Mouse (Mus musculus): Measurements from ENCODE around the gene Sectm1b. TPM values are rescaled to one million over a fixed set of nuclear protein-coding genes. Genes with fewer than 3 reads are reported as not detected.

The Sectm1b gene
- polyA plus RNA-seq, 1 experiment from 2014 or later = 166 TPM

GRCm38 (mm10) chr11:121089756-121090546 is 26.6 kb upstream of the Sectm1b start:
- TF ChIP-seq CTCF (IDR thresholded peaks at IDR 0.05; ENCODE audit: low read depth) = no peak
- Histone ChIP-seq H3K9me3 (ENCODE audit: control insufficient read depth) (no peaks in the 10 kb centered on the region), H3K4me2 (replicated peaks; ENCODE audit: low read depth) (peak overlapping the region; percentile 44), H3K9ac (ENCODE audit: low read depth, low read length) (no peak overlapping the region), H3K27me3 (replicated peaks; ENCODE audit: control insufficient read depth, insufficient read depth, low read length) (no peaks in the 10 kb centered on the region), H3K36me3 (ENCODE audit: control insufficient read depth, insufficient read depth) (no peaks in the 10 kb centered on the region), H3K4me1 (replicated peaks; ENCODE audit: control insufficient read depth, insufficient read depth, low read length) (no peaks in the 10 kb centered on the region; the same call in 1 of the 2 replicates), H3K27ac (ENCODE audit: low read depth, low read length) (peak overlapping the region; percentile 74), H3K4me3 (ENCODE audit: low read depth, low read length) (no peak overlapping the region)
- WGBS = 40% methylated on average over 2 of the region's 2 CpGs
- ATAC-seq = no peak; the same call in 1 of the 2 replicates

- no peak overlapping the region for H3K4me3 ChIP-seq (ENCODE audit: low read depth, low read length)
- no peak overlapping the region for H3K9ac ChIP-seq (ENCODE audit: low read depth, low read length)
- no peak overlapping the region for H3K4me2 ChIP-seq (replicated peaks; ENCODE audit: low read depth)
- 39% methylated on average over 6 of the region's 6 CpGs for WGBS
- no peaks in the 10 kb centered on the region for H3K36me3 ChIP-seq (ENCODE audit: control insufficient read depth, insufficient read depth)
- H3K27ac ChIP-seq (ENCODE audit: low read depth, low read length) = peak overlapping the region; percentile 74
- H3K9me3 ChIP-seq (ENCODE audit: control insufficient read depth) = no peaks in the 10 kb centered on the region
- no peak for TF ChIP-seq CTCF (IDR thresholded peaks at IDR 0.05; ENCODE audit: low read depth)
- no peaks in the 10 kb centered on the region for H3K27me3 ChIP-seq (replicated peaks; ENCODE audit: control insufficient read depth, insufficient read depth, low read length)
- ATAC-seq = no peak
- no peaks in the 10 kb centered on the region; the same call in 1 of the 2 replicates for H3K4me1 ChIP-seq (replicated peaks; ENCODE audit: control insufficient read depth, insufficient read depth, low read length)
Observed at GRCm38 (mm10) chr11:121088997-121089396, 25.6 kb upstream of the Sectm1b start.

- H3K9me3 ChIP-seq (ENCODE audit: control insufficient read depth) = no peaks in the 10 kb centered on the region
- no peaks in the 10 kb centered on the region for H3K36me3 ChIP-seq (ENCODE audit: control insufficient read depth, insufficient read depth)
- H3K4me2 ChIP-seq (replicated peaks; ENCODE audit: low read depth) = peak overlapping the region; percentile 33
- TF ChIP-seq CTCF (IDR thresholded peaks at IDR 0.05; ENCODE audit: low read depth) = no peak
- peak; percentile 80 for ATAC-seq
- no peak overlapping the region for H3K4me3 ChIP-seq (ENCODE audit: low read depth, low read length)
- peak overlapping the region; percentile 86 for H3K27ac ChIP-seq (ENCODE audit: low read depth, low read length)
- 0 out of 2 replicates have a peak overlapping the region, but pooled peaks have one; percentile 8 for H3K9ac ChIP-seq (ENCODE audit: low read depth, low read length)
- peaks cover 9% of the 10 kb centered on the region; the same call in 1 of the 2 replicates for H3K4me1 ChIP-seq (replicated peaks; ENCODE audit: control insufficient read depth, insufficient read depth, low read length)
- H3K27me3 ChIP-seq (replicated peaks; ENCODE audit: control insufficient read depth, insufficient read depth, low read length) = no peaks in the 10 kb centered on the region
- WGBS = 31% methylated on average over 4 of the region's 4 CpGs
Observed at GRCm38 (mm10) chr11:121086296-121086695, 22.9 kb upstream of the Sectm1b start.

GRCm38 (mm10) chr11:121085181-121085580 is 21.8 kb upstream of the Sectm1b start:
- no peak for TF ChIP-seq CTCF (IDR thresholded peaks at IDR 0.05; ENCODE audit: low read depth)
- H3K9ac ChIP-seq (ENCODE audit: low read depth, low read length) = 0 out of 2 replicates have a peak overlapping the region, but pooled peaks have one; percentile 8
- ATAC-seq = peak; percentile 55

GRCm38 (mm10) chr11:121082857-121083500 is 19.6 kb upstream of the Sectm1b start:
- 35% methylated on average over 6 of the region's 6 CpGs for WGBS

More at GRCm38 (mm10) chr11:121085181-121085580, 21.8 kb upstream of the Sectm1b start:
- H3K36me3 ChIP-seq (ENCODE audit: control insufficient read depth, insufficient read depth) = no peaks in the 10 kb centered on the region
- WGBS = 27% methylated on average over 5 of the region's 5 CpGs
- no peaks in the 10 kb centered on the region for H3K9me3 ChIP-seq (ENCODE audit: control insufficient read depth)
- H3K4me2 ChIP-seq (replicated peaks; ENCODE audit: low read depth) = peak overlapping the region; percentile 33
- no peaks in the 10 kb centered on the region for H3K27me3 ChIP-seq (replicated peaks; ENCODE audit: control insufficient read depth, insufficient read depth, low read length)
- no peak overlapping the region for H3K4me3 ChIP-seq (ENCODE audit: low read depth, low read length)
- H3K4me1 ChIP-seq (replicated peaks; ENCODE audit: control insufficient read depth, insufficient read depth, low read length) = peaks cover 9% of the 10 kb centered on the region; the same call in 1 of the 2 replicates
- H3K27ac ChIP-seq (ENCODE audit: low read depth, low read length) = peak overlapping the region; percentile 86

GRCm38 (mm10) chr11:121082250-121082649 is 18.9 kb upstream of the Sectm1b start:
- peaks cover 9% of the 10 kb centered on the region; the same call in 1 of the 2 replicates for H3K4me1 ChIP-seq (replicated peaks; ENCODE audit: control insufficient read depth, insufficient read depth, low read length)
- 80% methylated on average over 3 of the region's 3 CpGs for WGBS
- H3K4me3 ChIP-seq (ENCODE audit: low read depth, low read length) = no peak overlapping the region
- no peaks in the 10 kb centered on the region for H3K9me3 ChIP-seq (ENCODE audit: control insufficient read depth)
- no peak overlapping the region for H3K4me2 ChIP-seq (replicated peaks; ENCODE audit: low read depth)
- H3K27ac ChIP-seq (ENCODE audit: low read depth, low read length) = 0 out of 2 replicates have a peak overlapping the region, but pooled peaks have one; percentile 28
- TF ChIP-seq CTCF (IDR thresholded peaks at IDR 0.05; ENCODE audit: low read depth) = no peak
- H3K36me3 ChIP-seq (ENCODE audit: control insufficient read depth, insufficient read depth) = no peaks in the 10 kb centered on the region
- H3K27me3 ChIP-seq (replicated peaks; ENCODE audit: control insufficient read depth, insufficient read depth, low read length) = no peaks in the 10 kb centered on the region
- no peak overlapping the region for H3K9ac ChIP-seq (ENCODE audit: low read depth, low read length)
- no peak for ATAC-seq

More at GRCm38 (mm10) chr11:121082857-121083500, 19.6 kb upstream of the Sectm1b start:
- Histone ChIP-seq H3K9me3 (ENCODE audit: control insufficient read depth) (no peaks in the 10 kb centered on the region), H3K9ac (ENCODE audit: low read depth, low read length) (no peak overlapping the region), H3K4me3 (ENCODE audit: low read depth, low read length) (no peak overlapping the region), H3K27me3 (replicated peaks; ENCODE audit: control insufficient read depth, insufficient read depth, low read length) (no peaks in the 10 kb centered on the region), H3K27ac (ENCODE audit: low read depth, low read length) (peak overlapping the region; percentile 68), H3K4me2 (replicated peaks; ENCODE audit: low read depth) (0 out of 2 replicates have a peak overlapping the region, but pooled peaks have one; percentile 35), H3K4me1 (replicated peaks; ENCODE audit: control insufficient read depth, insufficient read depth, low read length) (peaks cover 9% of the 10 kb centered on the region; the same call in 1 of the 2 replicates), H3K36me3 (ENCODE audit: control insufficient read depth, insufficient read depth) (no peaks in the 10 kb centered on the region)
- no peak for TF ChIP-seq CTCF (IDR thresholded peaks at IDR 0.05; ENCODE audit: low read depth)
- no peak for ATAC-seq

Data from intestine, postnatal 0 days (tissue).